Mouse (Mus musculus): ENCODE data around the gene Rxfp3. TPM values are rescaled to one million over a fixed set of nuclear protein-coding genes. Genes with fewer than 3 reads are reported as not detected.

The Rxfp3 gene
- polyA plus RNA-seq, 1 experiment from 2014 or later: 3.0 TPM

GRCm38 (mm10) chr15:11062903-11063302 is 25.1 kb upstream of the Rxfp3 start:
- no peaks in the 10 kb centered on the region for H3K36me3 ChIP-seq (replicated peaks)
- no peak overlapping the region for H3K9ac ChIP-seq
- peaks cover 22% of the 10 kb centered on the region for H3K4me1 ChIP-seq
- ATAC-seq (replicated peaks): no peak
- H3K27ac ChIP-seq: no peak overlapping the region
- no peak overlapping the region for H3K4me2 ChIP-seq
- no peaks in the 10 kb centered on the region for H3K27me3 ChIP-seq (replicated peaks)
- 81% methylated on average over 1 of the region's 1 CpGs for WGBS
- H3K9me3 ChIP-seq: no peaks in the 10 kb centered on the region
- H3K4me3 ChIP-seq: no peak overlapping the region

- ATAC-seq (replicated peaks): no peak
- H3K9me3 ChIP-seq: no peaks in the 10 kb centered on the region
- H3K27ac ChIP-seq: no peak overlapping the region
- no peaks in the 10 kb centered on the region for H3K36me3 ChIP-seq (replicated peaks)
- no peak overlapping the region for H3K4me3 ChIP-seq
- H3K9ac ChIP-seq: no peak overlapping the region
- no peaks in the 10 kb centered on the region; the same call in 1 of the 2 replicates for H3K27me3 ChIP-seq (replicated peaks)
- H3K4me2 ChIP-seq: no peak overlapping the region
- 47% methylated on average over 7 of the region's 7 CpGs for WGBS
- H3K4me1 ChIP-seq: peaks cover 7% of the 10 kb centered on the region; the same call in 1 of the 2 replicates
Observed at GRCm38 (mm10) chr15:11054440-11055080, 16.8 kb upstream of the Rxfp3 start.

GRCm38 (mm10) chr15:11053678-11054439 is 16.1 kb upstream of the Rxfp3 start:
- H3K27ac ChIP-seq: no peak overlapping the region
- peaks cover 7% of the 10 kb centered on the region; the same call in 1 of the 2 replicates for H3K4me1 ChIP-seq
- H3K4me3 ChIP-seq: no peak overlapping the region
- WGBS: 21% methylated on average over 10 of the region's 10 CpGs
- H3K27me3 ChIP-seq (replicated peaks): no peaks in the 10 kb centered on the region; the same call in 1 of the 2 replicates
- H3K36me3 ChIP-seq (replicated peaks): no peaks in the 10 kb centered on the region
- H3K9me3 ChIP-seq: no peaks in the 10 kb centered on the region
- H3K4me2 ChIP-seq: no peak overlapping the region
- peak; percentile 83 for ATAC-seq (replicated peaks)
- H3K9ac ChIP-seq: no peak overlapping the region

GRCm38 (mm10) chr15:11042828-11043227 is 5.0 kb upstream of the Rxfp3 start:
- WGBS: 88% methylated on average over 5 of the region's 5 CpGs
- H3K4me2 ChIP-seq: no peak overlapping the region
- ATAC-seq (replicated peaks): no peak

GRCm38 (mm10) chr15:11041229-11041628 is 3.4 kb upstream of the Rxfp3 start:
- Histone ChIP-seq H3K4me1 (peaks cover 21% of the 10 kb centered on the region), H3K9me3 (no peaks in the 10 kb centered on the region), H3K9ac (no peak overlapping the region), H3K36me3 (replicated peaks) (no peaks in the 10 kb centered on the region), H3K4me3 (no peak overlapping the region), H3K27me3 (replicated peaks) (peaks cover 21% of the 10 kb centered on the region), H3K27ac (no peak overlapping the region), H3K4me2 (no peak overlapping the region)
- ATAC-seq (replicated peaks): no peak
- 87% methylated on average over 2 of the region's 2 CpGs for WGBS

More at GRCm38 (mm10) chr15:11042828-11043227, 5.0 kb upstream of the Rxfp3 start:
- peaks cover 5% of the 10 kb centered on the region for H3K4me1 ChIP-seq
- no peaks in the 10 kb centered on the region for H3K36me3 ChIP-seq (replicated peaks)
- H3K27ac ChIP-seq: no peak overlapping the region
- no peaks in the 10 kb centered on the region for H3K9me3 ChIP-seq
- H3K4me3 ChIP-seq: no peak overlapping the region
- no peak overlapping the region for H3K9ac ChIP-seq
- H3K27me3 ChIP-seq (replicated peaks): peaks cover 6% of the 10 kb centered on the region

- Histone ChIP-seq H3K27me3 (replicated peaks) (peaks cover 33% of the 10 kb centered on the region), H3K4me2 (no peak overlapping the region), H3K4me1 (peaks cover 27% of the 10 kb centered on the region), H3K27ac (no peak overlapping the region), H3K36me3 (replicated peaks) (no peaks in the 10 kb centered on the region), H3K9ac (no peak overlapping the region), H3K9me3 (no peaks in the 10 kb centered on the region), H3K4me3 (no peak overlapping the region)
- no peak for ATAC-seq (replicated peaks)
- 62% methylated on average over 5 of the region's 5 CpGs for WGBS
Observed at GRCm38 (mm10) chr15:11040067-11040466, 2.3 kb upstream of the Rxfp3 start.

GRCm38 (mm10) chr15:11038476-11038875 is 685 bp upstream of the Rxfp3 start:
- H3K4me2 ChIP-seq: peak overlapping the region; percentile 79; the same call in 1 of the 2 replicates
- no peak overlapping the region for H3K27ac ChIP-seq
- H3K27me3 ChIP-seq (replicated peaks): peaks cover 42% of the 10 kb centered on the region
- no peaks in the 10 kb centered on the region for H3K9me3 ChIP-seq
- no peak for ATAC-seq (replicated peaks)
- WGBS: 3% methylated on average over 12 of the region's 12 CpGs
- no peak overlapping the region for H3K4me3 ChIP-seq
- no peak overlapping the region for H3K9ac ChIP-seq
- no peaks in the 10 kb centered on the region for H3K36me3 ChIP-seq (replicated peaks)
- H3K4me1 ChIP-seq: peaks cover 27% of the 10 kb centered on the region

- H3K4me1 ChIP-seq: peaks cover 27% of the 10 kb centered on the region
- ATAC-seq (replicated peaks): peak; percentile 46
- peak overlapping the region; percentile 36 for H3K4me3 ChIP-seq
- 4% methylated on average over 8 of the region's 8 CpGs for WGBS
- H3K36me3 ChIP-seq (replicated peaks): no peaks in the 10 kb centered on the region
- peaks cover 42% of the 10 kb centered on the region for H3K27me3 ChIP-seq (replicated peaks)
- H3K27ac ChIP-seq: no peak overlapping the region
- peak overlapping the region; percentile 26 for H3K9ac ChIP-seq
- H3K4me2 ChIP-seq: peak overlapping the region; percentile 79
- no peaks in the 10 kb centered on the region for H3K9me3 ChIP-seq
Observed at GRCm38 (mm10) chr15:11037376-11037695, 455 bp downstream of the Rxfp3 start.

- H3K4me2 ChIP-seq: peak overlapping the region; percentile 79
- peaks cover 42% of the 10 kb centered on the region for H3K27me3 ChIP-seq (replicated peaks)
Observed at GRCm38 (mm10) chr15:11036535-11037375, 1.0 kb downstream of the Rxfp3 start.

GRCm38 (mm10) chr15:11035947-11036474 is 1.8 kb downstream of the Rxfp3 start:
- ATAC-seq (replicated peaks): 0 out of 2 replicates have a peak, but pooled peaks have one; percentile 34
- 0 out of 2 replicates have a peak overlapping the region, but pooled peaks have one; percentile 26 for H3K9ac ChIP-seq
- peak overlapping the region; percentile 36 for H3K4me3 ChIP-seq
- no peaks in the 10 kb centered on the region for H3K9me3 ChIP-seq
- no peaks in the 10 kb centered on the region for H3K36me3 ChIP-seq (replicated peaks)
- H3K4me2 ChIP-seq: peak overlapping the region; percentile 79
- 6% methylated on average over 34 of the region's 34 CpGs for WGBS
- H3K27ac ChIP-seq: no peak overlapping the region
- H3K4me1 ChIP-seq: peaks cover 27% of the 10 kb centered on the region
- peaks cover 42% of the 10 kb centered on the region for H3K27me3 ChIP-seq (replicated peaks)

More at GRCm38 (mm10) chr15:11036535-11037375, 1.0 kb downstream of the Rxfp3 start:
- H3K4me1 ChIP-seq: peaks cover 27% of the 10 kb centered on the region
- 2% methylated on average over 49 of the region's 49 CpGs for WGBS
- ATAC-seq (replicated peaks): peak; percentile 53
- H3K27ac ChIP-seq: no peak overlapping the region
- peak overlapping the region; percentile 26 for H3K9ac ChIP-seq
- H3K4me3 ChIP-seq: peak overlapping the region; percentile 36
- H3K9me3 ChIP-seq: no peaks in the 10 kb centered on the region
- no peaks in the 10 kb centered on the region for H3K36me3 ChIP-seq (replicated peaks)

GRCm38 (mm10) chr15:11030188-11030587 is 7.6 kb downstream of the Rxfp3 start:
- H3K27me3 ChIP-seq (replicated peaks): peaks cover 10% of the 10 kb centered on the region
- H3K9ac ChIP-seq: no peak overlapping the region
- H3K4me1 ChIP-seq: no peaks in the 10 kb centered on the region
- WGBS: 73% methylated on average over 3 of the region's 3 CpGs
- no peak overlapping the region for H3K4me2 ChIP-seq
- H3K4me3 ChIP-seq: no peak overlapping the region
- 0 out of 2 replicates have a peak, but pooled peaks have one; percentile 27 for ATAC-seq (replicated peaks)
- H3K27ac ChIP-seq: no peak overlapping the region
- no peaks in the 10 kb centered on the region for H3K9me3 ChIP-seq
- no peaks in the 10 kb centered on the region for H3K36me3 ChIP-seq (replicated peaks)

Data from midbrain, embryonic 15.5 days (tissue).